Mouse (Mus musculus) bone marrow macrophage, adult 2 months (primary cell): ENCODE data around the gene Cacnb2.

Source experiments
- CTCF ChIP-seq: IDR thresholded peaks from 2 replicates; pipeline ENCODE4 v1.5.1; 2012; ENCODE audit warnings: low read depth, mild to moderate bottlenecking, low read length, moderate library complexity
- POLR2A ChIP-seq: IDR thresholded peaks from 2 replicates; pipeline ENCODE4 v1.6.1; 2012; ENCODE audit warnings: mild to moderate bottlenecking, low read depth, low read length, borderline replicate concordance

- TF ChIP-seq POLR2A (no peak), CTCF (no peak)
Observed at GRCm38 (mm10) chr2:14850831-14851230, 247.9 kb downstream of the Cacnb2 start.
